Mouse (Mus musculus): ENCODE measurements around the gene Rab40b.

GRCm38 (mm10) chr11:121415351-121415750, 27.3 kb upstream of the Rab40b start:
- no peak for TF ChIP-seq POLR2A (IDR thresholded peaks at IDR 0.05; ENCODE audit: low read depth, low read length)
- TF ChIP-seq CTCF (conservative IDR thresholded peaks at IDR 0.05; ENCODE audit: insufficient read depth, insufficient read length, low read depth, low read length), result no peak

Measured in kidney, adult 2 months (tissue).